Mouse (Mus musculus): ENCODE data around the gene Akr1b8. TPM values are rescaled to one million over a fixed set of nuclear protein-coding genes. Genes with fewer than 3 reads are reported as not detected.
A peak's percentile ranks its signal among the peaks of the same experiment; 100 is the strongest.

Akr1b8 gene
- polyA plus RNA-seq, 1 experiment from 2014 or later, result 14.0 TPM

- Histone ChIP-seq H3K4me3 (ENCODE audit: low read depth, low read length) (no peak overlapping the region), H3K4me1 (ENCODE audit: insufficient read depth) (no peaks in the 10 kb centered on the region), H3K4me2 (no peak overlapping the region), H3K27ac (ENCODE audit: low read depth) (no peak overlapping the region), H3K9me3 (ENCODE audit: low read depth, low read length) (no peaks in the 10 kb centered on the region), H3K9ac (no peak overlapping the region), H3K36me3 (ENCODE audit: insufficient read depth) (no peaks in the 10 kb centered on the region), H3K27me3 (ENCODE audit: insufficient read depth, low read length) (no peaks in the 10 kb centered on the region)
- no peak for TF ChIP-seq CTCF (IDR thresholded peaks at IDR 0.05; ENCODE audit: low read depth)
- DNase-seq (no peak), ATAC-seq (ENCODE audit: insufficient read depth) (no peak)
- 86% methylated on average over 2 of the region's 2 CpGs for WGBS
These were observed 16.1 kb upstream of the Akr1b8 start for GRCm38 (mm10) chr6:34337799-34338198.

- H3K9ac ChIP-seq, result no peak overlapping the region
- no peaks in the 10 kb centered on the region for H3K36me3 ChIP-seq (ENCODE audit: insufficient read depth)
- no peak overlapping the region for H3K4me2 ChIP-seq
- no peak overlapping the region for H3K4me3 ChIP-seq (ENCODE audit: low read depth, low read length)
- WGBS, result 74% methylated on average over 4 of the region's 4 CpGs
- H3K27me3 ChIP-seq (ENCODE audit: insufficient read depth, low read length), result no peaks in the 10 kb centered on the region
- peaks cover 4% of the 10 kb centered on the region; the same call in 1 of the 2 replicates for H3K4me1 ChIP-seq (ENCODE audit: insufficient read depth)
- no peaks in the 10 kb centered on the region for H3K9me3 ChIP-seq (ENCODE audit: low read depth, low read length)
- ATAC-seq (ENCODE audit: insufficient read depth), result no peak
- no peak overlapping the region for H3K27ac ChIP-seq (ENCODE audit: low read depth)
- no peak for DNase-seq
- no peak for TF ChIP-seq CTCF (IDR thresholded peaks at IDR 0.05; ENCODE audit: low read depth)
These were observed 11.9 kb upstream of the Akr1b8 start for GRCm38 (mm10) chr6:34341991-34342390.

- Histone ChIP-seq H3K4me1 (ENCODE audit: insufficient read depth) (peaks cover 4% of the 10 kb centered on the region; the same call in 1 of the 2 replicates), H3K4me2 (no peak overlapping the region), H3K36me3 (ENCODE audit: insufficient read depth) (no peaks in the 10 kb centered on the region), H3K27me3 (ENCODE audit: insufficient read depth, low read length) (no peaks in the 10 kb centered on the region), H3K27ac (ENCODE audit: low read depth) (no peak overlapping the region), H3K4me3 (ENCODE audit: low read depth, low read length) (no peak overlapping the region), H3K9me3 (ENCODE audit: low read depth, low read length) (no peaks in the 10 kb centered on the region), H3K9ac (no peak overlapping the region)
- ATAC-seq (ENCODE audit: insufficient read depth) (no peak), DNase-seq (no peak)
- 86% methylated on average over 2 of the region's 2 CpGs for WGBS
- no peak for TF ChIP-seq CTCF (IDR thresholded peaks at IDR 0.05; ENCODE audit: low read depth)
These were observed 11.4 kb upstream of the Akr1b8 start for GRCm38 (mm10) chr6:34342476-34342875.

- ATAC-seq (ENCODE audit: insufficient read depth) (no peak), DNase-seq (no peak)
- no peak overlapping the region for H3K9ac ChIP-seq
- no peak overlapping the region for H3K4me3 ChIP-seq (ENCODE audit: low read depth, low read length)
- 80% methylated on average over 6 of the region's 6 CpGs for WGBS
- H3K36me3 ChIP-seq (ENCODE audit: insufficient read depth), result no peaks in the 10 kb centered on the region
- no peaks in the 10 kb centered on the region for H3K27me3 ChIP-seq (ENCODE audit: insufficient read depth, low read length)
- no peaks in the 10 kb centered on the region for H3K9me3 ChIP-seq (ENCODE audit: low read depth, low read length)
- H3K4me2 ChIP-seq, result no peak overlapping the region
- TF ChIP-seq CTCF (IDR thresholded peaks at IDR 0.05; ENCODE audit: low read depth), result no peak
- no peak overlapping the region for H3K27ac ChIP-seq (ENCODE audit: low read depth)
- peaks cover 4% of the 10 kb centered on the region; the same call in 1 of the 2 replicates for H3K4me1 ChIP-seq (ENCODE audit: insufficient read depth)
These were observed 10.5 kb upstream of the Akr1b8 start for GRCm38 (mm10) chr6:34343426-34343825.

GRCm38 (mm10) chr6:34344135-34344850, 9.6 kb upstream of the Akr1b8 start:
- Histone ChIP-seq H3K4me2 (no peak overlapping the region; the same call in 1 of the 2 replicates), H3K4me1 (ENCODE audit: insufficient read depth) (peaks cover 4% of the 10 kb centered on the region; the same call in 1 of the 2 replicates), H3K27ac (ENCODE audit: low read depth) (no peak overlapping the region), H3K4me3 (ENCODE audit: low read depth, low read length) (no peak overlapping the region), H3K36me3 (ENCODE audit: insufficient read depth) (no peaks in the 10 kb centered on the region), H3K9ac (no peak overlapping the region), H3K9me3 (ENCODE audit: low read depth, low read length) (no peaks in the 10 kb centered on the region), H3K27me3 (ENCODE audit: insufficient read depth, low read length) (no peaks in the 10 kb centered on the region)
- 61% methylated on average over 10 of the region's 10 CpGs for WGBS
- no peak for DNase-seq
- no peak for TF ChIP-seq CTCF (IDR thresholded peaks at IDR 0.05; ENCODE audit: low read depth)
- no peak for ATAC-seq (ENCODE audit: insufficient read depth)

- H3K4me3 ChIP-seq (ENCODE audit: low read depth, low read length), result no peak overlapping the region
- peak overlapping the region; percentile 19; the same call in 1 of the 2 replicates for H3K4me2 ChIP-seq
- H3K27me3 ChIP-seq (ENCODE audit: insufficient read depth, low read length), result no peaks in the 10 kb centered on the region
- H3K27ac ChIP-seq (ENCODE audit: low read depth), result no peak overlapping the region
- peak; percentile 22; the same call in 1 of the 2 replicates for TF ChIP-seq CTCF (IDR thresholded peaks at IDR 0.05; ENCODE audit: low read depth)
- no peaks in the 10 kb centered on the region for H3K9me3 ChIP-seq (ENCODE audit: low read depth, low read length)
- H3K4me1 ChIP-seq (ENCODE audit: insufficient read depth), result peaks cover 4% of the 10 kb centered on the region; the same call in 1 of the 2 replicates
- DNase-seq (peak; percentile 64), ATAC-seq (ENCODE audit: insufficient read depth) (no peak)
- H3K36me3 ChIP-seq (ENCODE audit: insufficient read depth), result no peaks in the 10 kb centered on the region
- H3K9ac ChIP-seq, result no peak overlapping the region
- 23% methylated on average over 9 of the region's 9 CpGs for WGBS
These were observed 9.0 kb upstream of the Akr1b8 start for GRCm38 (mm10) chr6:34344935-34345334.

GRCm38 (mm10) chr6:34346096-34346898, 7.6 kb upstream of the Akr1b8 start:
- H3K9ac ChIP-seq, result no peak overlapping the region; the same call in 1 of the 2 replicates
- peak overlapping the region; percentile 13; the same call in 1 of the 2 replicates for H3K4me2 ChIP-seq
- DNase-seq (peak; percentile 92), ATAC-seq (ENCODE audit: insufficient read depth) (peak; percentile 76)
- H3K27ac ChIP-seq (ENCODE audit: low read depth), result no peak overlapping the region
- H3K4me3 ChIP-seq (ENCODE audit: low read depth, low read length), result no peak overlapping the region
- no peaks in the 10 kb centered on the region for H3K27me3 ChIP-seq (ENCODE audit: insufficient read depth, low read length)
- 47% methylated on average over 14 of the region's 14 CpGs for WGBS
- TF ChIP-seq CTCF (IDR thresholded peaks at IDR 0.05; ENCODE audit: low read depth), result peak; percentile 92
- no peaks in the 10 kb centered on the region for H3K36me3 ChIP-seq (ENCODE audit: insufficient read depth)
- H3K4me1 ChIP-seq (ENCODE audit: insufficient read depth), result peaks cover 4% of the 10 kb centered on the region; the same call in 1 of the 2 replicates
- H3K9me3 ChIP-seq (ENCODE audit: low read depth, low read length), result no peaks in the 10 kb centered on the region

Measured in lung, embryonic 14.5 days (tissue).